Comparison of ENCODE assay signal across 14 mouse cellular contexts in the genomic region with DNA sequence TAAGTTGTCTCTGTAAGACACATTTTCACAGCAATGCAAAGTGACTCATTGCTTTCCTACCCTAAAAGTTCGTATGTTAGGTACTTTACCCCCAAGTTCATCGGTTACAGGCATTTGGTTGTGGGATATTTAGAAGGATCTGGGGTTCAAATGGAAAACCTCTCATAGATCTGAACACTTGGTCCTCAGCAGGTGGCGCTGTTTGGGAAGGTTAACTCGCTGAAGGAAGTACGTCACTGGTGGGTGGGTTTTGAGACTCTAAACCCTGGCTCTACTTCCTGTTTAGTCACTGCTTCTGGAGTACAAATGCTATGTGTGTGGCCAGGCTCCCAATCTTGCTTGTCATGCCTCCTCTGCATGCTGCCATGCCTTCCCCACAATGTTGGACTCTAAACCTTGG.
A peak's percentile ranks its signal among the peaks of the same experiment; 100 is the strongest.
DNase-seq lines count a peak whose midpoint lies in the region; ATAC-seq lines count a peak whose summit lies in the region.
"Had no signal": no experiment of that assay in that cellular context is flagged by ENCODE, and none has a peak within 500 bp of the region (broad histone marks: within the 10 kb centered on the region; RNA-seq: fewer than 3 reads in every experiment).

No protein-coding gene starts in this region.

- 84% methylated on average over 5 of the region's 5 CpGs for whole genome bisulfite sequencing in heart, embryonic 10.5 days
- 81% methylated on average over 5 of the region's 5 CpGs for WGBS in embryonic facial prominence, embryonic 11.5 days

- H3K9ac ChIP-seq in embryonic facial prominence, embryonic 11.5 days (replicated peaks; ENCODE audit: low read length), result no peak overlapping the region
- H3K9ac ChIP-seq: limb, embryonic 15.5 days; neural tube, embryonic 12.5 days had no signal

- H3K4me3 ChIP-seq in heart, embryonic 10.5 days, result no peak overlapping the region
- no peak overlapping the region for H3K4me3 ChIP-seq in embryonic facial prominence, embryonic 11.5 days (ENCODE audit: low read depth, low read length)
- H3K4me3 ChIP-seq: limb, embryonic 15.5 days; neural tube, embryonic 12.5 days had no signal

- no peak for ATAC-seq in embryonic facial prominence, embryonic 11.5 days (replicated peaks; ENCODE audit: insufficient number of reproducible peaks, low FRiP score, low TSS enrichment, low read depth)
- no peak for ATAC-seq in monocyte, adult 5-6 weeks (replicated peaks; ENCODE audit: insufficient number of reproducible peaks, low FRiP score, low TSS enrichment, poor library complexity, severe bottlenecking)
- ATAC-seq: lung, postnatal 0 days had no signal

- H3K27me3 ChIP-seq in heart, embryonic 10.5 days (ENCODE audit: insufficient read depth, poor library complexity, severe bottlenecking), result peaks cover 3% of the 10 kb centered on the region; the same call in 1 of the 2 replicates
- no peaks in the 10 kb centered on the region; the same call in 1 of the 2 replicates for H3K27me3 ChIP-seq in embryonic facial prominence, embryonic 11.5 days (ENCODE audit: control insufficient read depth, insufficient read depth, low read length)
- H3K27me3 ChIP-seq: limb, embryonic 15.5 days; neural tube, embryonic 12.5 days had no signal

- H3K27ac ChIP-seq in heart, embryonic 10.5 days, result no peak overlapping the region
- H3K27ac ChIP-seq in embryonic facial prominence, embryonic 11.5 days (replicated peaks; ENCODE audit: low read depth, low read length), result no peak overlapping the region
- H3K27ac ChIP-seq: limb, embryonic 15.5 days; neural tube, embryonic 12.5 days had no signal

- no peaks in the 10 kb centered on the region for H3K36me3 ChIP-seq in heart, embryonic 10.5 days
- H3K36me3 ChIP-seq in embryonic facial prominence, embryonic 11.5 days (replicated peaks; ENCODE audit: control insufficient read depth, insufficient read depth, low read depth, low read length), result no peaks in the 10 kb centered on the region
- H3K36me3 ChIP-seq: limb, embryonic 15.5 days; neural tube, embryonic 12.5 days had no signal

- intact Hi-C loops in left cerebral cortex, postnatal 4 days (cut with DNase I), result no loop called here
- intact Hi-C loops in left cerebral cortex, postnatal 36 days (cut with DNase I), result no loop called here

- no peaks in the 10 kb centered on the region for H3K4me1 ChIP-seq in heart, embryonic 10.5 days
- H3K4me1 ChIP-seq in embryonic facial prominence, embryonic 11.5 days (ENCODE audit: control insufficient read depth, insufficient read depth, low read length), result no peaks in the 10 kb centered on the region
- H3K4me1 ChIP-seq: limb, embryonic 15.5 days; neural tube, embryonic 12.5 days had no signal

- DNase-seq in heart, adult 11 months, result peak; percentile 25
- no peak for DNase-seq in heart, embryonic 10.5 days (ENCODE audit: low spot score)
- peak; percentile 15 for DNase-seq in left cerebral cortex, postnatal 4 days
- DNase-seq in left cerebral cortex, postnatal 36 days (ENCODE audit: low spot score in 2 of 2), result no peak
- peak; percentile 49 for DNase-seq in NIH3T3 (ENCODE audit: low read depth)
- peak; percentile 33 for DNase-seq in embryonic facial prominence, embryonic 11.5 days (ENCODE audit: low spot score)
- DNase-seq: gastrocnemius, postnatal 36 days; layer of hippocampus, postnatal 36 days; right cerebral cortex, postnatal 25 days had no signal

- no peaks in the 10 kb centered on the region for H3K9me3 ChIP-seq in heart, embryonic 10.5 days
- H3K9me3 ChIP-seq in embryonic facial prominence, embryonic 11.5 days (replicated peaks; ENCODE audit: control insufficient read depth, low read length), result no peaks in the 10 kb centered on the region
- H3K9me3 ChIP-seq: limb, embryonic 15.5 days; neural tube, embryonic 12.5 days had no signal

- H3K4me2 ChIP-seq in embryonic facial prominence, embryonic 11.5 days (ENCODE audit: low read depth, low read length), result no peak overlapping the region
- H3K4me2 ChIP-seq: limb, embryonic 15.5 days; midbrain, embryonic 11.5 days; neural tube, embryonic 12.5 days had no signal

Comparison
In these comparisons a context has a peak if more than half of its experiments do, and no peak if none do; other contexts are left out.
1. DNase-seq: peak in heart, adult 11 months (single experiment), left cerebral cortex, postnatal 4 days (single experiment), NIH3T3 (single experiment) and embryonic facial prominence, embryonic 11.5 days (single experiment); none in heart, embryonic 10.5 days (single experiment) and left cerebral cortex, postnatal 36 days (0 of 2).